Mouse (Mus musculus): ENCODE measurements around the gene Tmcc3. TPM values are rescaled to one million over a fixed set of nuclear protein-coding genes. Genes with fewer than 3 reads are reported as not detected.

Gene Tmcc3
- total and polyA plus RNA-seq, 3 experiments, result 11.3 to 30.1 (median 23.1) TPM

- Histone ChIP-seq H3K79me2 (replicated peaks; ENCODE audit: control insufficient read depth, extremely low read depth, insufficient read depth, poor library complexity, severe bottlenecking) (no peaks in the 10 kb centered on the region), H3K4me3 (replicated peaks in 1 of 3; ENCODE audit: low read depth in 2 of 3, low read length in 2 of 3, poor library complexity in 1 of 3) (no peak overlapping the region), H3K27me3 (replicated peaks) (no peaks in the 10 kb centered on the region), H3K27ac (ENCODE audit: insufficient read depth, low read depth) (no peak overlapping the region), H3K36me3 (replicated peaks in 1 of 2; ENCODE audit: control insufficient read depth in 1 of 2, insufficient read depth in 1 of 2, low read length in 1 of 2) (no peaks in the 10 kb centered on the region), H3K9me3 (replicated peaks; ENCODE audit: low read length) (no peaks in the 10 kb centered on the region), H3K4me2 (ENCODE audit: insufficient read depth, low read depth, poor library complexity, severe bottlenecking) (no peak overlapping the region), H3K4me1 (ENCODE audit: control insufficient read depth in 1 of 2, insufficient read depth in 2 of 2) (peaks cover 2 to 5% of the 10 kb centered on the region in 2 experiments; a peak in 2 of 4 replicates), H3K9ac (ENCODE audit: insufficient read depth, low read depth) (no peak overlapping the region)
- DNase-seq (ENCODE audit: extremely low read depth), result no peak
- in situ Hi-C loops (cut with MboI; ENCODE audit: low pct_ligation_motif_present, low pct_unique_long_range_greater_than_20kb, low sequenced_read_pairs) (no loop called here), dilution Hi-C loops (cut with MboI; ENCODE audit: extremely low pct_ligation_motif_present, extremely low pct_unique_long_range_greater_than_20kb, low sequenced_read_pairs) (no loop called here)
- TF ChIP-seq TBP (conservative IDR thresholded peaks at IDR 0.05; ENCODE audit: low read depth, low read length) (no peak), POLR2AphosphoS2 (IDR thresholded peaks at IDR 0.05; ENCODE audit: low read depth, low read length) (no peak), GABPA (IDR thresholded peaks at IDR 0.05; ENCODE audit: insufficient replicate concordance, low read depth, low read length) (no peak), MAZ (IDR thresholded peaks at IDR 0.05; ENCODE audit: low read depth, low read length) (no peak), TCF12 (IDR thresholded peaks at IDR 0.05; ENCODE audit: low read depth, low read length) (no peak), CHD1 (IDR thresholded peaks at IDR 0.05; ENCODE audit: low read depth, low read length) (no peak), E2F4 (IDR thresholded peaks at IDR 0.05; ENCODE audit: insufficient replicate concordance, low read depth, low read length) (no peak), EP300 (IDR thresholded peaks at IDR 0.05; ENCODE audit: low read length) (no peak), MYC (IDR thresholded peaks at IDR 0.05; ENCODE audit: low read depth, low read length) (no peak), ZKSCAN1 (IDR thresholded peaks at IDR 0.05; ENCODE audit: borderline replicate concordance, low read depth, low read length) (no peak)
Observed at GRCm38 (mm10) chr10:94638599-94638998, 326.9 kb downstream of the Tmcc3 start.

DNA sequence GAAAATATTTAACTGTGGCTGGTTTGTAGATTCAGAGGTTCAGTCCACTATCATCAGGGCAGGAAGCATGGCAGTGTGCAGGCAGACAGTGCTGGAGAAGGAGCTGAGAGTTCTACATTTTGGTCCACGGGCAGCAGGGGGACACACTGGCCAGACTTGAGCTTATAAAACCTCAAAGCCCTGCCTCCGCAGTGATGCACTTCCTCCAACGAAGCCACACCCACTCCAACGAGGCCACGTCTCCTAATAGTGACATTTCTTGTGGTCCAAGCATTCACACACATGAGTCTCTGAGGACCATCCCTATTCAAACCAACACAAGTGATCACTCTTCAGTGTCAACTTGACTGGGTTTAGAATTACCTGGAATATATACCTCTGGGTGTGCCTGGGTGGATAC lies 327.5 kb downstream of the Tmcc3 start:
- DNase-seq (ENCODE audit: extremely low read depth), result peak; percentile 26
- Histone ChIP-seq H3K79me2 (replicated peaks; ENCODE audit: control insufficient read depth, extremely low read depth, insufficient read depth, poor library complexity, severe bottlenecking) (no peaks in the 10 kb centered on the region), H3K4me3 (replicated peaks in 1 of 3; ENCODE audit: low read depth in 2 of 3, low read length in 2 of 3, poor library complexity in 1 of 3) (no peak overlapping the region), H3K9ac (ENCODE audit: insufficient read depth, low read depth) (no peak overlapping the region), H3K9me3 (replicated peaks; ENCODE audit: low read length) (no peaks in the 10 kb centered on the region), H3K27ac (ENCODE audit: insufficient read depth, low read depth) (no peak overlapping the region), H3K36me3 (replicated peaks in 1 of 2; ENCODE audit: control insufficient read depth in 1 of 2, insufficient read depth in 1 of 2, low read length in 1 of 2) (no peaks in the 10 kb centered on the region), H3K4me1 (ENCODE audit: control insufficient read depth in 1 of 2, insufficient read depth in 2 of 2) (peaks cover 2 to 5% of the 10 kb centered on the region in 2 experiments; a peak in 2 of 4 replicates), H3K4me2 (ENCODE audit: insufficient read depth, low read depth, poor library complexity, severe bottlenecking) (no peak overlapping the region), H3K27me3 (replicated peaks) (no peaks in the 10 kb centered on the region)
- dilution Hi-C loops (cut with MboI; ENCODE audit: extremely low pct_ligation_motif_present, extremely low pct_unique_long_range_greater_than_20kb, low sequenced_read_pairs), result no loop called here
- TF ChIP-seq ZMIZ1 (IDR thresholded peaks at IDR 0.05; ENCODE audit: low read depth, low read length) (no peak), EP300 (IDR thresholded peaks at IDR 0.05; ENCODE audit: low read length) (no peak), NRF1 (IDR thresholded peaks at IDR 0.05; ENCODE audit: low read depth, low read length) (no peak)
- in situ Hi-C loops (cut with MboI; ENCODE audit: low pct_ligation_motif_present, low pct_unique_long_range_greater_than_20kb, low sequenced_read_pairs), result no loop called here

DNA sequence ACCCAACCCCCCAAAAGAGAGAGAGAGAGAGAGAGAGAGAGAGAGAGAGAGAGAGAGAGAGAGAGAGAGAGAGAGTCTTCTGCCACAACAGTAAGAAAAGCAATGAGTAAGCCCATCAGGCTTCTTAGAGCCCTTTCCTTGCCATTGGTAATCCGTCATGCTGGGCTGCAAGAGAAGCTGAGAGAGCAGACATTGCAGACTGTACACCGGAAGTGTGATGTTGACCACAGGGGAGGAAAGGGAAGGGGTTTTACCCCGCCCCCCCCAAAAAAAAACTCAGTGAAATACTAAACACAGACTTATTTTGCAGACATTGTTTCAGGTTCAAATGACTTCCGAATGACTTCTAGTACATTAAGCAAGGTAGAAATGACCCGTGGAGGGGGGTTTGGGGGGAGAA lies 328.3 kb downstream of the Tmcc3 start:
- Histone ChIP-seq H3K4me2 (ENCODE audit: insufficient read depth, low read depth, poor library complexity, severe bottlenecking) (no peak overlapping the region), H3K36me3 (replicated peaks in 1 of 2; ENCODE audit: control insufficient read depth in 1 of 2, insufficient read depth in 1 of 2, low read length in 1 of 2) (no peaks in the 10 kb centered on the region), H3K27me3 (replicated peaks) (no peaks in the 10 kb centered on the region), H3K4me3 (replicated peaks in 1 of 3; ENCODE audit: low read depth in 2 of 3, low read length in 2 of 3, poor library complexity in 1 of 3) (no peak overlapping the region), H3K9me3 (replicated peaks; ENCODE audit: low read length) (no peaks in the 10 kb centered on the region), H3K4me1 (ENCODE audit: control insufficient read depth in 1 of 2, insufficient read depth in 2 of 2) (peaks cover 2 to 5% of the 10 kb centered on the region in 2 experiments; a peak in 2 of 4 replicates), H3K79me2 (replicated peaks; ENCODE audit: control insufficient read depth, extremely low read depth, insufficient read depth, poor library complexity, severe bottlenecking) (no peaks in the 10 kb centered on the region), H3K27ac (ENCODE audit: insufficient read depth, low read depth) (no peak overlapping the region), H3K9ac (ENCODE audit: insufficient read depth, low read depth) (no peak overlapping the region)
- dilution Hi-C loops (cut with MboI; ENCODE audit: extremely low pct_ligation_motif_present, extremely low pct_unique_long_range_greater_than_20kb, low sequenced_read_pairs) (no loop called here), in situ Hi-C loops (cut with MboI; ENCODE audit: low pct_ligation_motif_present, low pct_unique_long_range_greater_than_20kb, low sequenced_read_pairs) (no loop called here)
- TF ChIP-seq MEF2A (IDR thresholded peaks at IDR 0.05; ENCODE audit: borderline replicate concordance, low read depth, low read length) (no peak), USF2 (conservative IDR thresholded peaks at IDR 0.05; ENCODE audit: low read depth, low read length) (no peak), ZNF384 (IDR thresholded peaks at IDR 0.05; ENCODE audit: low read depth, low read length) (no peak), POLR2AphosphoS2 (IDR thresholded peaks at IDR 0.05; ENCODE audit: low read depth, low read length) (no peak), JUND (conservative IDR thresholded peaks at IDR 0.05; ENCODE audit: low read depth, low read length) (no peak), PAX5 (IDR thresholded peaks at IDR 0.05; ENCODE audit: low read length) (no peak), ZKSCAN1 (IDR thresholded peaks at IDR 0.05; ENCODE audit: borderline replicate concordance, low read depth, low read length) (no peak), E2F4 (IDR thresholded peaks at IDR 0.05; ENCODE audit: insufficient replicate concordance, low read depth, low read length) (no peak), RCOR1 (conservative IDR thresholded peaks at IDR 0.05; ENCODE audit: low read depth, low read length) (no peak), CHD2 (IDR thresholded peaks at IDR 0.05; ENCODE audit: low read length) (no peak), NELFE (IDR thresholded peaks at IDR 0.05; ENCODE audit: low read depth, low read length) (no peak), RAD21 (IDR thresholded peaks at IDR 0.05; ENCODE audit: low read depth, low read length) (no peak), CTCF (conservative IDR thresholded peaks at IDR 0.05 in 1 of 2, IDR thresholded peaks at IDR 0.05 in 1 of 2; ENCODE audit: low read depth in 2 of 2, low read length in 2 of 2) (no peak), NRF1 (IDR thresholded peaks at IDR 0.05; ENCODE audit: low read depth, low read length) (no peak), ELF1 (IDR thresholded peaks at IDR 0.05; ENCODE audit: low read depth, low read length) (no peak), JUN (IDR thresholded peaks at IDR 0.05; ENCODE audit: insufficient read depth, low read depth, low read length) (no peak), SIN3A (IDR thresholded peaks at IDR 0.05; ENCODE audit: low read length) (no peak), MAZ (IDR thresholded peaks at IDR 0.05; ENCODE audit: low read depth, low read length) (no peak), IRF4 (IDR thresholded peaks at IDR 0.05; ENCODE audit: low read depth, low read length) (no peak)
- DNase-seq (ENCODE audit: extremely low read depth), result no peak
